ENCODE assay signal across 22 mouse cellular contexts in genomic region chrX:19400046-19400445, GRCm38 (mm10).
"Had no signal": no experiment of that assay in that cellular context is flagged by ENCODE, and none has a peak within 500 bp of the region (broad histone marks: within the 10 kb centered on the region; RNA-seq: fewer than 3 reads in every experiment).

No protein-coding gene starts in this region.

- DNase-seq: layer of hippocampus, postnatal 36 days; lung, adult 18-20 months; lung, postnatal 10 days; lung, postnatal 36 days; retina, postnatal 1 day; right cerebral cortex, postnatal 25 days; spleen, adult 18-20 months; thymus, postnatal 25 days had no signal

- H3K36me3 ChIP-seq: liver, embryonic 12.5 days; liver, embryonic 15.5 days; lung, embryonic 15.5 days; midbrain, embryonic 10.5 days; midbrain, embryonic 13.5 days; neural tube, embryonic 13.5 days; stomach, embryonic 15.5 days had no signal

- H3K27ac ChIP-seq: hindbrain, postnatal 0 days; kidney, postnatal 0 days; left cerebral cortex, adult 2 months; liver, embryonic 12.5 days; liver, embryonic 15.5 days; lung, embryonic 15.5 days; midbrain, embryonic 10.5 days; midbrain, embryonic 13.5 days; neural tube, embryonic 13.5 days; stomach, embryonic 15.5 days had no signal

- ATAC-seq: hindbrain, postnatal 0 days; inflammation-experienced regulatory T-cells, adult 6 months; liver, embryonic 12.5 days; midbrain, embryonic 13.5 days; midbrain, embryonic 16.5 days had no signal

- H3K4me1 ChIP-seq: liver, embryonic 12.5 days; liver, embryonic 15.5 days; lung, embryonic 15.5 days; megakaryocyte, embryonic 14.5 days; midbrain, embryonic 10.5 days; midbrain, embryonic 13.5 days; neural tube, embryonic 13.5 days; stomach, embryonic 15.5 days had no signal

- H3K9ac ChIP-seq: liver, embryonic 12.5 days; liver, embryonic 15.5 days; lung, embryonic 15.5 days; midbrain, embryonic 13.5 days; neural tube, embryonic 13.5 days; stomach, embryonic 15.5 days had no signal

- H3K9me3 ChIP-seq: liver, embryonic 12.5 days; liver, embryonic 15.5 days; lung, embryonic 15.5 days; midbrain, embryonic 10.5 days; midbrain, embryonic 13.5 days; neural tube, embryonic 13.5 days; stomach, embryonic 15.5 days had no signal

- H3K4me2 ChIP-seq: liver, embryonic 12.5 days; liver, embryonic 15.5 days; lung, embryonic 15.5 days; midbrain, embryonic 13.5 days; neural tube, embryonic 13.5 days; stomach, embryonic 15.5 days had no signal

- H3K4me3 ChIP-seq: left cerebral cortex, adult 2 months; liver, embryonic 12.5 days; liver, embryonic 15.5 days; lung, embryonic 15.5 days; megakaryocyte, embryonic 14.5 days; midbrain, embryonic 10.5 days; midbrain, embryonic 13.5 days; myocyte; neural tube, embryonic 13.5 days; stomach, embryonic 15.5 days had no signal

- H3K27me3 ChIP-seq: liver, embryonic 12.5 days; liver, embryonic 15.5 days; lung, embryonic 15.5 days; midbrain, embryonic 13.5 days; neural tube, embryonic 13.5 days; stomach, embryonic 15.5 days had no signal
